Mouse (Mus musculus): ENCODE measurements around the gene Guca2b. TPM values are rescaled to one million over a fixed set of nuclear protein-coding genes. Genes with fewer than 3 reads are reported as not detected.

Gene Guca2b
- polyA plus RNA-seq, 1 experiment from 2014 or later = not detected

GRCm38 (mm10) chr4:119642666-119643065 lies 16.1 kb downstream of the Guca2b start:
- 86% methylated on average over 4 of the region's 4 CpGs for WGBS
- H3K4me1 ChIP-seq (replicated peaks) = no peaks in the 10 kb centered on the region
- H3K27ac ChIP-seq (replicated peaks) = no peak overlapping the region
- no peak overlapping the region for H3K9ac ChIP-seq
- H3K9me3 ChIP-seq = no peaks in the 10 kb centered on the region
- H3K36me3 ChIP-seq = no peaks in the 10 kb centered on the region
- no peak overlapping the region for H3K4me2 ChIP-seq
- no peaks in the 10 kb centered on the region for H3K27me3 ChIP-seq
- no peak overlapping the region for H3K4me3 ChIP-seq
- ATAC-seq (ENCODE audit: low read depth) = no peak

- Histone ChIP-seq H3K4me3 (no peak overlapping the region), H3K27ac (replicated peaks) (no peak overlapping the region), H3K4me2 (no peak overlapping the region), H3K9me3 (no peaks in the 10 kb centered on the region), H3K36me3 (no peaks in the 10 kb centered on the region; the same call in 1 of the 2 replicates), H3K4me1 (replicated peaks) (peaks cover 13% of the 10 kb centered on the region), H3K27me3 (no peaks in the 10 kb centered on the region), H3K9ac (no peak overlapping the region)
- ATAC-seq (ENCODE audit: low read depth) = no peak
- 56% methylated on average over 11 of the region's 11 CpGs for WGBS
These were observed 20.1 kb downstream of the Guca2b start for GRCm38 (mm10) chr4:119638656-119639055.

- 81% methylated on average over 6 of the region's 6 CpGs for WGBS
- Histone ChIP-seq H3K9ac (no peak overlapping the region), H3K4me2 (no peak overlapping the region), H3K27me3 (no peaks in the 10 kb centered on the region), H3K4me3 (no peak overlapping the region), H3K9me3 (no peaks in the 10 kb centered on the region), H3K27ac (replicated peaks) (no peak overlapping the region), H3K36me3 (no peaks in the 10 kb centered on the region; the same call in 1 of the 2 replicates), H3K4me1 (replicated peaks) (peaks cover 20% of the 10 kb centered on the region)
- ATAC-seq (ENCODE audit: low read depth) = no peak
These were observed 20.8 kb downstream of the Guca2b start for GRCm38 (mm10) chr4:119637946-119638345.

- no peaks in the 10 kb centered on the region for H3K27me3 ChIP-seq
- H3K4me1 ChIP-seq (replicated peaks) = peaks cover 26% of the 10 kb centered on the region
- no peak within 1 kb of the TSS for H3K4me3 ChIP-seq
- H3K9me3 ChIP-seq = no peaks in the 10 kb centered on the region
- H3K9ac ChIP-seq = no peak within 1 kb of the TSS
- H3K4me2 ChIP-seq = no peak within 1 kb of the TSS
- 75% methylated on average over 4 of the region's 4 CpGs for WGBS
- H3K27ac ChIP-seq (replicated peaks) = no peak within 1 kb of the TSS
- H3K36me3 ChIP-seq = no peaks in the 10 kb centered on the region; the same call in 1 of the 2 replicates
- ATAC-seq (ENCODE audit: low read depth) = no peak
These were observed 21.4 kb downstream of the Guca2b start, which contains the start of gene Guca2a for GRCm38 (mm10) chr4:119637176-119637845. Guca2a (plus strand) TSS chr4:119637704.

- no peak overlapping the region for H3K4me3 ChIP-seq
- H3K4me1 ChIP-seq (replicated peaks) = peaks cover 31% of the 10 kb centered on the region
- no peaks in the 10 kb centered on the region for H3K9me3 ChIP-seq
- WGBS = 85% methylated on average over 7 of the region's 7 CpGs
- no peaks in the 10 kb centered on the region; the same call in 1 of the 2 replicates for H3K36me3 ChIP-seq
- H3K27me3 ChIP-seq = no peaks in the 10 kb centered on the region
- no peak overlapping the region for H3K4me2 ChIP-seq
- H3K27ac ChIP-seq (replicated peaks) = no peak overlapping the region
- no peak overlapping the region for H3K9ac ChIP-seq
- ATAC-seq (ENCODE audit: low read depth) = no peak
These were observed 22.0 kb downstream of the Guca2b start for GRCm38 (mm10) chr4:119636731-119637130.

GRCm38 (mm10) chr4:119635686-119636085 lies 23.1 kb downstream of the Guca2b start:
- H3K4me2 ChIP-seq = no peak overlapping the region
- H3K4me1 ChIP-seq (replicated peaks) = peaks cover 42% of the 10 kb centered on the region
- H3K4me3 ChIP-seq = no peak overlapping the region
- no peak for ATAC-seq (ENCODE audit: low read depth)
- no peak overlapping the region for H3K27ac ChIP-seq (replicated peaks)
- no peaks in the 10 kb centered on the region for H3K9me3 ChIP-seq
- WGBS = 76% methylated on average over 8 of the region's 8 CpGs
- H3K36me3 ChIP-seq = no peaks in the 10 kb centered on the region; the same call in 1 of the 2 replicates
- no peaks in the 10 kb centered on the region for H3K27me3 ChIP-seq
- H3K9ac ChIP-seq = no peak overlapping the region

GRCm38 (mm10) chr4:119634908-119635660 lies 23.7 kb downstream of the Guca2b start:
- Histone ChIP-seq H3K9ac (no peak overlapping the region), H3K27ac (replicated peaks) (no peak overlapping the region), H3K4me1 (replicated peaks) (peaks cover 42% of the 10 kb centered on the region), H3K27me3 (no peaks in the 10 kb centered on the region), H3K4me2 (no peak overlapping the region), H3K36me3 (peaks cover 1% of the 10 kb centered on the region; the same call in 1 of the 2 replicates), H3K9me3 (no peaks in the 10 kb centered on the region), H3K4me3 (no peak overlapping the region)
- WGBS = 67% methylated on average over 6 of the region's 6 CpGs
- ATAC-seq (ENCODE audit: low read depth) = no peak

- Histone ChIP-seq H3K4me2 (no peak overlapping the region), H3K36me3 (peaks cover 13% of the 10 kb centered on the region), H3K27me3 (no peaks in the 10 kb centered on the region), H3K9me3 (no peaks in the 10 kb centered on the region), H3K27ac (replicated peaks) (peak overlapping the region; percentile 67; the same call in 1 of the 2 replicates), H3K4me3 (no peak overlapping the region), H3K4me1 (replicated peaks) (peaks cover 42% of the 10 kb centered on the region), H3K9ac (no peak overlapping the region)
- WGBS = 72% methylated on average over 3 of the region's 3 CpGs
- no peak for ATAC-seq (ENCODE audit: low read depth)
These were observed 24.8 kb downstream of the Guca2b start for GRCm38 (mm10) chr4:119633948-119634347.

- peak; percentile 36; the same call in 1 of the 2 replicates for ATAC-seq (ENCODE audit: low read depth)
These were observed 25.4 kb downstream of the Guca2b start for GRCm38 (mm10) chr4:119633342-119633741.

GRCm38 (mm10) chr4:119632721-119633120 lies 26.0 kb downstream of the Guca2b start:
- H3K4me1 ChIP-seq (replicated peaks) = peaks cover 42% of the 10 kb centered on the region
- peaks cover 13% of the 10 kb centered on the region for H3K36me3 ChIP-seq
- H3K9me3 ChIP-seq = no peaks in the 10 kb centered on the region
- H3K27me3 ChIP-seq = no peaks in the 10 kb centered on the region
- peak overlapping the region; percentile 67 for H3K27ac ChIP-seq (replicated peaks)
- H3K9ac ChIP-seq = no peak overlapping the region
- H3K4me3 ChIP-seq = no peak overlapping the region
- ATAC-seq (ENCODE audit: low read depth) = no peak
- 48% methylated on average over 7 of the region's 7 CpGs for WGBS
- H3K4me2 ChIP-seq = no peak overlapping the region

More at GRCm38 (mm10) chr4:119633342-119633741, 25.4 kb downstream of the Guca2b start:
- WGBS = 26% methylated on average over 7 of the region's 7 CpGs
- H3K36me3 ChIP-seq = peaks cover 13% of the 10 kb centered on the region
- H3K4me1 ChIP-seq (replicated peaks) = peaks cover 42% of the 10 kb centered on the region
- H3K4me3 ChIP-seq = no peak overlapping the region
- H3K4me2 ChIP-seq = no peak overlapping the region
- H3K27ac ChIP-seq (replicated peaks) = peak overlapping the region; percentile 67
- H3K9ac ChIP-seq = no peak overlapping the region
- H3K9me3 ChIP-seq = no peaks in the 10 kb centered on the region
- no peaks in the 10 kb centered on the region for H3K27me3 ChIP-seq

GRCm38 (mm10) chr4:119631115-119631919 lies 27.4 kb downstream of the Guca2b start:
- WGBS = 53% methylated on average over 11 of the region's 11 CpGs
- no peak overlapping the region for H3K9ac ChIP-seq

More at GRCm38 (mm10) chr4:119631115-119631919, 27.4 kb downstream of the Guca2b start:
- H3K4me2 ChIP-seq = no peak overlapping the region
- no peak overlapping the region for H3K27ac ChIP-seq (replicated peaks)
- H3K9me3 ChIP-seq = no peaks in the 10 kb centered on the region
- peaks cover 13% of the 10 kb centered on the region for H3K36me3 ChIP-seq
- no peaks in the 10 kb centered on the region for H3K27me3 ChIP-seq
- H3K4me3 ChIP-seq = no peak overlapping the region
- H3K4me1 ChIP-seq (replicated peaks) = peaks cover 42% of the 10 kb centered on the region
- peak; percentile 41; the same call in 1 of the 2 replicates for ATAC-seq (ENCODE audit: low read depth)
